Comparison of ENCODE assay signal across 15 mouse cellular contexts in the genomic region with DNA sequence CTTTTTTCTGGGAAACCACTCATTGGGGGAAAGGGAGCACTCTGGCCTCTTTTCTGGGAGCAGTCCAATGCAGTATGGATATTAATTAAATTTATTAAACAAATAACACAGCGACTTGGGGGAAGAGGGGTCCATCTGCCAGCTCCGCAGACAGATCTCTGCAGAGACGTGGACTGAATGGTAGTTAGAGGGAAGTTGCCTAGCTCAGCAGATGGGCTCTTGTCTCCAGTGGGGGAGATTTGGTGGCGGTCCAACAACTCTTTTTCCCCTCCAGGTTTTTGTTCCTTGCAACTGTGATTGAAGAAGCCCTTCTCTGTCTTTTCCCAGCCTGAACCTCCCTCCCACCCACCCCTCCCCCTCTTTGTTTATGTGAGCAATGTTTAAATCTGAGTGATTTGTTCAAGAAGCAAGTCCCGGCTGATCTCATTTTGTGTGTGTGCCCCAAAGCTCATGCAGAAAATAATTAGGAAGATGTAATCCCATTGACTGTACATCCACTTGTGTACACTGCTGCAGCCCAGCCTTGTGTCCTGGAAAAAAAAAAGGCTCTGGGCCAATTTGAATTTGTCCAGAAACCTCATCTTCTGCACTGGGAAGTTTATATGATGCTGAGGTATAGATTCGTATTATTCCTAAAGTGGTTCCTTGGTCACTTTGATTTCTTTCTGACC. TPM values are rescaled to one million over a fixed set of nuclear protein-coding genes. Genes with fewer than 3 reads are reported as not detected.
DNase-seq lines count a peak whose midpoint lies in the region; ATAC-seq lines count a peak whose summit lies in the region.
"Had no signal": no experiment of that assay in that cellular context is flagged by ENCODE, and none has a peak within 500 bp of the region (broad histone marks: within the 10 kb centered on the region; RNA-seq: fewer than 3 reads in every experiment).

No protein-coding gene starts in this region.

- no peaks in the 10 kb centered on the region for H3K9me3 ChIP-seq in forebrain, embryonic 14.5 days (replicated peaks; ENCODE audit: control insufficient read depth, low read length)
- H3K9me3 ChIP-seq: embryonic facial prominence, embryonic 13.5 days had no signal

- H3K4me1 ChIP-seq in forebrain, embryonic 14.5 days (ENCODE audit: control insufficient read depth, insufficient read depth, low read length): no peaks in the 10 kb centered on the region
- H3K4me1 ChIP-seq: embryonic facial prominence, embryonic 13.5 days had no signal

- peak overlapping the region; percentile 27; the same call in 1 of the 2 replicates for H3K27ac ChIP-seq in forebrain, embryonic 14.5 days (ENCODE audit: low read depth, low read length)
- H3K27ac ChIP-seq: embryonic facial prominence, embryonic 13.5 days had no signal

- H3K27me3 ChIP-seq in forebrain, embryonic 14.5 days (replicated peaks; ENCODE audit: control insufficient read depth, insufficient read depth, low read length): no peaks in the 10 kb centered on the region
- H3K27me3 ChIP-seq: embryonic facial prominence, embryonic 13.5 days had no signal

- H3K36me3 ChIP-seq in forebrain, embryonic 14.5 days (ENCODE audit: control insufficient read depth, insufficient read depth, low read length): no peaks in the 10 kb centered on the region
- H3K36me3 ChIP-seq: embryonic facial prominence, embryonic 13.5 days had no signal

- peak; percentile 12 for DNase-seq in left cerebral cortex, postnatal 25 days (ENCODE audit: low spot score in 2 of 2)
- DNase-seq in left cerebral cortex, adult 11 months (ENCODE audit: low spot score): no peak
- DNase-seq in brain, embryonic 18.5 days (ENCODE audit: low read depth, low spot score): peak; percentile 66
- DNase-seq in forebrain, embryonic 14.5 days (ENCODE audit: low spot score): peak; percentile 94
- peak; percentile 41 to 66 for DNase-seq in layer of hippocampus, postnatal 14 days (ENCODE audit: low spot score in 2 of 2)
- DNase-seq in kidney, adult 8-10 months: no peak
- no peak for DNase-seq in T-cell, adult 2 months (ENCODE audit: low spot score)
- DNase-seq in thymus, postnatal 14 days: no peak
- DNase-seq: cerebellum, adult 11 months; gastrocnemius, postnatal 36 days; lung, adult 2 months; spleen, adult 18-20 months had no signal

- H3K4me2 ChIP-seq in forebrain, embryonic 14.5 days (ENCODE audit: low read length): no peak overlapping the region
- H3K4me2 ChIP-seq: embryonic facial prominence, embryonic 13.5 days had no signal

- peak; percentile 93 for ATAC-seq in forebrain, embryonic 14.5 days

- intact Hi-C loops in left cerebral cortex, postnatal 25 days (cut with DNase I): no loop called here

- no peak overlapping the region for H3K4me3 ChIP-seq in forebrain, embryonic 14.5 days (ENCODE audit: low read depth, low read length)
- H3K4me3 ChIP-seq: embryonic facial prominence, embryonic 13.5 days; myocyte had no signal

- H3K9ac ChIP-seq in forebrain, embryonic 14.5 days (ENCODE audit: low read length): no peak overlapping the region
- H3K9ac ChIP-seq: embryonic facial prominence, embryonic 13.5 days had no signal

- 20% methylated on average over 6 of the region's 6 CpGs for WGBS in forebrain, embryonic 14.5 days

RNA-seq across cellular contexts. Expression of a gene that starts 58.4 kb away (rescaled TPM):
- not detected for total RNA-seq in left cerebral cortex, postnatal 25 days (2021)
- polyA plus RNA-seq in forebrain, embryonic 14.5 days (2014; fragmentation: Nextera tagmentation; extraction: Ambion mirVana): not detected in 2 replicates
- total RNA-seq in layer of hippocampus, postnatal 14 days (2021): not detected
- total RNA-seq: ES-E14; gastrocnemius, postnatal 36 days had no signal
- polyA plus RNA-seq: lung, adult 2 months; myocyte had no signal

Comparison
In these comparisons a context has a peak if more than half of its experiments do, and no peak if none do; other contexts are left out.
1. DNase-seq: peak in left cerebral cortex, postnatal 25 days (2 of 2), brain, embryonic 18.5 days (single experiment), forebrain, embryonic 14.5 days (single experiment) and layer of hippocampus, postnatal 14 days (2 of 2); none in left cerebral cortex, adult 11 months (single experiment), kidney, adult 8-10 months (0 of 2), T-cell, adult 2 months (single experiment) and thymus, postnatal 14 days (single experiment).